Mouse (Mus musculus): ENCODE measurements around the gene H2al1d. TPM values are rescaled to one million over a fixed set of nuclear protein-coding genes. Genes with fewer than 3 reads are reported as not detected.
"Not testable (repeated sequence)": the region's sequence is repeated elsewhere in the genome, so short reads cannot be mapped to it uniquely, and the experiment has no call there.

H2al1d gene
- polyA plus RNA-seq, 1 experiment from 2014 or later, result not detected

DNA sequence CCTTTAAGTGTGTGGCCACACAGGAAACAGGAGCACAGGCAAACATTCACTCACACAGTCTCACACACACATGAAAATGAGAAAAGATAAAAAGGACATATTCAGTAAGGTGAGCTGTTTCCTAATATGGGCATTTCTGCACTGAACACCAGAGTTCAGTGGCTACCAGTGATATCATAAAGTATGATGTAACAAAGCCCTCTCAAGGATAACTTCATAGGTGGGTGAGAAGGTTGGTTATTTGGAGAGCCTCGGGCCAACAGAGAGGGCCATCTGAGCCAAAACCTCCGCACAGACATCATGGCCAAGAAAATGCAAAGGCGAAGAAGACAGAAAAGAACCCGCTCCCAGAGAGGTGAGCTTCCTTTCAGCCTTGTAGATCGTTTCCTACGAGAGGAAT is 12.6 kb downstream of the H2al1d start, which contains the start of gene H2al1h:
Gene H2al1h (plus strand): TSS at position 301 of the 400 bp plus-strand sequence.
- DNase-seq (ENCODE audit: low read depth, low spot score); H3K27me3 ChIP-seq; CTCF ChIA-PET; in situ Hi-C loops (cut with MboI; ENCODE audit: low pct_unique_long_range_greater_than_20kb); POLR2A ChIA-PET; ATAC-seq: not testable (repeated sequence)

DNA sequence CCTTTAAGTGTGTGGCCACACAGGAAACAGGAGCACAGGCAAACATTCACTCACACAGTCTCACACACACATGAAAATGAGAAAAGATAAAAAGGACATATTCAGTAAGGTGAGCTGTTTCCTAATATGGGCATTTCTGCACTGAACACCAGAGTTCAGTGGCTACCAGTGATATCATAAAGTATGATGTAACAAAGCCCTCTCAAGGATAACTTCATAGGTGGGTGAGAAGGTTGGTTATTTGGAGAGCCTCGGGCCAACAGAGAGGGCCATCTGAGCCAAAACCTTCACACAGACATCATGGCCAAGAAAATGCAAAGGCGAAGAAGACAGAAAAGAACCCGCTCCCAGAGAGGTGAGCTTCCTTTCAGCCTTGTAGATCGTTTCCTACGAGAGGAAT is 15.7 kb downstream of the H2al1d start, which contains the start of gene H2al1i:
Gene H2al1i (plus strand): TSS at position 301 of the 400 bp plus-strand sequence.
- H3K27me3 ChIP-seq; in situ Hi-C loops (cut with MboI; ENCODE audit: low pct_unique_long_range_greater_than_20kb); ATAC-seq; POLR2A ChIA-PET; CTCF ChIA-PET; DNase-seq (ENCODE audit: low read depth, low spot score): not testable (repeated sequence)

DNA sequence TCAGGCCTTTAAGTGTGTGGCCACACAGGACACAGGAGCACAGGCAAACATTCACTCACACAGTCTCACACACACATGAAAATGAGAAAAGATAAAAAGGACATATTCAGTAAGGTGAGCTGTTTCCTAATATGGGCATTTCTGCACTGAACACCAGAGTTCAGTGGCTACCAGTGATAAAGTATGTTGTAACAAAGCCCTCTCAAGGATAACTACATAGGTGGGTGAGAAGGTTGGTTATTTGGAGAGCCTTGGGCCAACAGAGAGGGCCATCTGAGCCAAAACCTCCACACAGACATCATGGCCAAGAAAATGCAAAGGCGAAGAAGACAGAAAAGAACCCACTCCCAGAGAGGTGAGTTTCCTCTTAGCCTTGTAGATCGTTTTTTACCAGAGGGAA is 18.9 kb downstream of the H2al1d start, which contains the start of gene H2al1j:
Gene H2al1j (plus strand): TSS at position 301 of the 400 bp plus-strand sequence.
- CTCF ChIA-PET; ATAC-seq; H3K27me3 ChIP-seq; in situ Hi-C loops (cut with MboI; ENCODE audit: low pct_unique_long_range_greater_than_20kb); DNase-seq (ENCODE audit: low read depth, low spot score): not testable (repeated sequence)
- POLR2A ChIA-PET, result interaction anchor here (0.7 kb wide), 1 partner anchor 37 kb away, joined by 3 read pairs; no protein-coding TSS in a partner anchor

GRCm38 (mm10) chrX:11345762-11346161 is 37.1 kb downstream of the H2al1d start:
- in situ Hi-C loops (cut with MboI; ENCODE audit: low pct_unique_long_range_greater_than_20kb), result no loop called here
- TF ChIP-seq CTCF (IDR thresholded peaks at IDR 0.05), result no peak
- ATAC-seq, result no peak
- H3K27me3 ChIP-seq, result peaks cover 16% of the 10 kb centered on the region
- DNase-seq (ENCODE audit: low read depth, low spot score), result no peak
- CTCF ChIA-PET, result interaction anchor here (1.1 to 1.7 kb wide), 2 partner anchors 12 to 17 kb away, joined by 3 to 5 read pairs; no protein-coding TSS in a partner anchor
- POLR2A ChIA-PET, result no interaction called here

DNA sequence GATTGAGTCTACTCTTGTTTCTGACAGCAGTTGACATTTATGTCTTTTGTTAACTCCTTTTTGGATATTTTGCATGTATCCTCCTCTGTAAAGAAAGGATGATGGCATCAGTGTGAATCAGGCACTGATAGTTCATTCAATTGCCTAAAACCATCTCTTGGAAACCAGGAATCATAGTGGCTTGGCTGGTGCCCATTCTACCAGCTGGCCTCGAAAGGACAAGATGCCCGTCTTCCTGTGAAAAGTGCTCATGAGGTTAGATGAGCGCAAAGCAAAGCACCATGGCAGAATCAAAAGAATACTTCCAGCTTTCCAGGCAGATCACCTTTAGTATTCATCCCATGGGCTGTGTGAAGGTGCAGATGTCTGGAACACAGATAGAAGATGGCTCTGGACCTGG is 38.1 kb downstream of the H2al1d start:
- no peak for ATAC-seq
- peaks cover 16% of the 10 kb centered on the region for H3K27me3 ChIP-seq
- in situ Hi-C loops (cut with MboI; ENCODE audit: low pct_unique_long_range_greater_than_20kb), result no loop called here
- ChIA-PET POLR2A (no interaction called here), CTCF (interaction anchor here (1.0 to 1.7 kb wide), 2 partner anchors 10 to 16 kb away, joined by 3 read pairs; no protein-coding TSS in a partner anchor)
- no peak for TF ChIP-seq CTCF (IDR thresholded peaks at IDR 0.05)
- DNase-seq (ENCODE audit: low read depth, low spot score), result no peak

Other genes starting within 250 kb of the H2al1d start
- gene H2al1a, start 9.6 kb upstream of the H2al1d start, polyA plus RNA-seq (2021), result not detected
- not detected for gene H2al1b, start 6.4 kb upstream of the H2al1d start, polyA plus RNA-seq (2021)
- gene H2al1c, start 3.2 kb upstream of the H2al1d start, polyA plus RNA-seq (2021), result not detected
- not detected for gene H2al1e, start 3.1 kb downstream of the H2al1d start, polyA plus RNA-seq (2021)
- not detected for gene H2al1f, start 6.3 kb downstream of the H2al1d start, polyA plus RNA-seq (2021)
- not detected for gene H2al1g, start 9.4 kb downstream of the H2al1d start, polyA plus RNA-seq (2021)
- not detected for gene H2al1h, start 12.7 kb downstream of the H2al1d start, polyA plus RNA-seq (2021)
- gene H2al1i, start 15.8 kb downstream of the H2al1d start, polyA plus RNA-seq (2021), result not detected
- gene H2al1j, start 19.0 kb downstream of the H2al1d start, polyA plus RNA-seq (2021), result not detected